Mouse (Mus musculus) telencephalon, adult 2 months (tissue): ENCODE results near the gene Arhgef28.
A peak's percentile ranks its signal among the peaks of the same experiment; 100 is the strongest.

Source experiments
- DNase-seq: peaks from one replicate; pipeline ENCODE4 v3.0.0-alpha.2; 2011; ENCODE audit warnings: low read depth, low spot score

Arhgef28 gene

DNA sequence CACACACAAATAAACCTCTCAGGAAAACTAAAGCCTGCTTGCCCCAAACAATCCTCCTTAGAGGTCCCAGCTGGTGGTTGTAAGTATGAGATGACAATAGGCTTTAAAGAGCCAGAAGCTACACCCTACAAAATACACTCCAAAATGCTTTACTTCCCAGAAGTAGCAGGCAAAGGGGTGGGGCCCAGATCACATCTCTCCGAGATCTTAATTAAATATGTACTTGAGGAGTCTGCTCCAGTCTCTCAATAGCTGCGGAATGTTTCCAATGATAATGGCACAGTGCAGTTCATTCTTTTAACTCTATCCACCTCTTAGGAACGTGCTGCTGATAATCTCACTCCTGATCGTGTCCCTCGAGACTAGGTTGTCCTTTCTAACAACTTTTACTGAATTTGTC, 240.2 kb downstream of the Arhgef28 start:
- no peak for DNase-seq

DNA sequence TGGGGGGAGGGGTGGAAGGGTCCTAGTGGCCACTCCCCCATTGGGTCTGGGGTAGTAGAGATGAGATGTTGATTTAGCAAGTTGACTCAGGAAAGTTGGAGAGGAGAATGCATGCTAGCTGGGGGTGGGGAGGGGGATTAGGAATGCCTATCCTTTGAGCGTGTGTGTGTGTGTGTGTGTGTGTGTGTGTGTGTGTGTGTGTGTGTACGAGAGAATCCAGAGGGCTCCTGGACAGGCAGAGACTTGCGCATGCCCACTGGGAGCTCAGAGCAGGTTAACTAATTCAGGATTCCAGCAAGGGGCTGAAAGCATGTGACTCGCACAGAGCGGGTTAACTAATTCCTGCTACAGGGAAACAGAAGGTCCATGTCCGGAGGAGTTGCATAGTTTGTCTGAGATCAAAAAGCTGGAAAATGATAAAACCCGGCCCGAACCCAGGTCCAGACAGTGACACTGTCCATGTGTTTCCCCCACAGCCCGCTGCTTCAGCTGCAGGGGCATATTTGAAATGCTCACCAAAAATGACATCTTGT, 241.3 kb downstream of the Arhgef28 start:
- no peak for DNase-seq

DNA sequence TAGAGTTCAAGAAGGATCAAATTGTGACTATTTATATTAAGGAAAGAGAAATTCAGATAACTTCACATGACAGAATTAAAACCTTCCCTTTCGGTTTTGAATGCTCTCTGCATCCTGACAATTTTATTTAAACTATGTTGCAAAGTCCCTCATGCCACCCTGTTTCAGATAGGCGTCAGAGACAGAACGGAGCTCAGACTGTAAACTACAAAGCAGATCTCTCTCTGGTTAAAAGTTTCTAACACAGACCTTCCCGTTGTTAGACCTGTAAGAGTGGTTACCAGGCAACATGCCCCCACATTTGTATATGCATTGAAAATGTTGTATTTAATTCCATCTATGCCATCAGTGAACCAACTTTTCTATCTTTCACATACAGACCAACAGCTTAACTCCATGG, 246.1 kb downstream of the Arhgef28 start:
- DNase-seq, result no peak

DNA sequence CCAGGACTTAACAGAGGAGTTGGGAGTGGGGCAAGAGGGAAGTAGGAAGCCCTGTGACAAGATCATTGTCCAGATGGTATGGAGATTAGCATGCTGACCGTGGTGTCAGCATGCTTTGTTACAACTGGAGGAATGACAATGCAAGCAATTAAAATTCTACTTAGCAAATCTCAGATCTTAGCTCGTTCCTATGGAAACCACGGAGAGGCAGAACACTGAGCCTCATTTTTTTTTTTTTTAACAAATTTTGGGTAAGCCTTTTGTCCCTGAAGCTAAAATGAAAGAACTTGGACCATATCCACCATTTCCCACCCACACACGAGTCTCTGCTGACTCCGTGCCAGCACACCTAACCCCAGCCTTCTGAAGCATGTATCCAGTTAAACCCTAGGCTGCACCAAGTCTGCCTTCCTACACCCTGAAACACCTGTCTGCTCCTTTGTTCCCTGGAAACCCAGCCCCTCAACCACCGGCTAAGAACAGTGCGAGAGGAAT, 246.8 kb downstream of the Arhgef28 start:
- DNase-seq, result peak; percentile 72

DNA sequence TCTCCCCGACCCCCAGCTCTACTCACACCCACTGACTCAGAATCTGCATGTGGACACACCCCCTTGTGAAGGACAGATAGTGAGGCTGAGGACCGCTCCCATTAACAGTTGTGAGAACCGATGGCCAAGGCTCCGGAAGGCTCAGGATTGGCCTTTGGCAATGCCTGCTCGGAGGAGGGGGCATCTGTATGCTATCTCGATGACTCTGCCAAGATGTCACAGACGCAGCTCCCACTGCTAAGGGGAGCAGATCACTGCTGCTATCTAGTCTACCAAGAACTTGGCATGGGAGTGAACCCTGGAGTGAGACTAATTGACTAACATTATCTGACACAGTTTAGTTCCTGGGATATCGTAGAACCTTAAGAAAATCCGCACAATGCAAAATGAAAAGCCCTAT, 250.5 kb downstream of the Arhgef28 start:
- DNase-seq, result no peak

DNA sequence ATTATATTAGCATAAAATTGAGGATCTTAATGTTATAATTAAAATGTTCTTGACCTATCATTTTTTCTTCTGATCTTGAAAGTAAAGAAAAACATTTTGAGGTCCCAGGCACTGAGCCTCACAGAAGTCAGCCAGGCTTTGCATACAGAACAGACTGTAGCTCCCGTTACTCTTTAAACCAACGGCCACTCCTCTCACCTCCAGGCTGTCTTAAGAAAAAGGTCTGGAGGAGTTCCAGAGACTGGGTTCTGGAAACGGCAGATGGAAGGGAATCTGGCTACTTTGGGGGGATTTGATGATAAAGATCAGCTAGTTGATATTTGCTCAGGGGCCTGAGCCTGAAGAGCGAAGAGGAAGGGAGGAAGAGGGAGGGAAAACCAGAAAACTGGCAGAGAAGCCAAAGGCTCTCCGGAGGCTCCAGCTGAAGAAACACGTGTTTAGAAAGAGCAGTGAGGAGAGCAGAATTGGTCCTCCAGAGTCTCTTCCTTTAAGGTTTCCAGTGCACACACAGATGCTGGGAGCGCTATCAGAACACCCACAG, 251.2 kb downstream of the Arhgef28 start:
- no peak for DNase-seq

DNA sequence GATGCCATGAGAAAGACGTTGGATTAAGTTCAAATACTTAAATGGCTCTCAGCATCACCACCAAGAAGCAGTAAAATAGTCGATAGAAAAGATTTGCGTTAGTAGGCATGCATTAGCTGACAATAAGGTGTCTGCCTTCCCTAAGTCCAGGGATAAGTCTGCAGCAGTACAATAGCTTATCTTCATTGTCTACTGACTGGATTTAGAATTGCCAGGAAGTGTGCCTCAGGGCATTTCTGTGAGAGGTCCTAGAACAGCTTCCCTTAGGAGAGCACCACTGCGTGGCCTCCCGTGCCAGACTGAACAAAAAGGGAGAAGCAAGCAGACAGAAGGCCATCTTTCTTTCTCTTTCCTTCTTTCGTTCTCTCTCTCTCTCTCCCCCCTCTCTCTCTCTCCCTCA, 252.2 kb downstream of the Arhgef28 start:
- no peak for DNase-seq

DNA sequence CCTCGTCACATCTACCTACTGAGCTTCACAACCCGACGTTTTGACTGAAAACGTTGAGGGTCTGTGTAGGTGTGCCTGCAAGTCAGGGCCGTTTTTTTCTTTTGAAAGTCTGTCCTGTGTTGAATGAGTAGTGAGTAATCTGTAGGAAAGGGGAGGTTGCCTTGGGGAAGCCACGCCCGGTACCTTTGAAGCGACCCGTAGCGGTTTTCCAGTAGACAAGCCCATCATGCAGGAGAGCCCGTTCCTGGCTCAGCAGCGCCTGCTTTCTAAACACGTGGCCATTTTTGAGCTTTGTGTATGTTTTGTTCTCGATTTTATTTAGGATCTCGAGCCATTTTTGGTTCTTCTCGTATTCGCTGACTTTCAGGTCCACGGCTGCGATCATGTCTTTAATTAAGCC, 252.7 kb downstream of the Arhgef28 start:
- DNase-seq, result no peak

DNA sequence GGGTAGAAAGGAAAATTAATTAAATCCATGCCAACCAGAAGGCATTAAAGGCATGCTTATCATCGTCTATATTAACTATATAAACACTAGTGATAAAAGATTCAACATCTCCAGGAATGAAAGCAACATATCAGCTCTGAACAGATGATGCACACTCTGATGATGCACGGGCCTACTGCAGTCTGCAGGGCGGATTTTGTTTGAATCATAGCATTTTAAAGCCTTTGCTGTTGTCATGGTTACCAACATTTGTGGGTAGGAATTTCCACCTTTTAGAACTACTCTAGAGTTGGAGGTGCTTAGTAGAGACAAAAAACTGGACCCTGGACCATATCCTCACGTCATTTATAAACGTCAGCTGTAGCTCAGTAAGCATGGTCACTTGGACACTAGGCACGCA, 257.4 kb downstream of the Arhgef28 start:
- peak; percentile 50 for DNase-seq

DNA sequence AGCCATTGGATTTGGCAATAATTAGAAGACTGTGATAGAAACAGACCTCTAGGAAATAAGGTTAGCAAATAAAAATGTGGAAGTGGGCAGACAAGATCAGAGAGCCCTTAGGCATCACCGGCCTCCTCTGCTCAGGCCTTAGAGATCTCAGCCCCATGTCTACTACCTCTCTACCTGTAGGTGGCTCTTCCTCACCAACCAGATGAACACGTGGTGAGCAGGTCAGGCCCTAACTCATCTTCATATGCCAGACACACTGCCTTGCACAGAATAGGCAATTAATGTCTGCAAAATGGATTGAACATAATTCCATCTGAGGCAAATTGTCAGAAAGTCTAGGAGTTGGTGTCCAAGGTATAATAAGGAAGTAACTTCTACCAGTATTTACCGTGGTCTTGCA, 258.6 kb downstream of the Arhgef28 start:
- DNase-seq, result no peak

DNA sequence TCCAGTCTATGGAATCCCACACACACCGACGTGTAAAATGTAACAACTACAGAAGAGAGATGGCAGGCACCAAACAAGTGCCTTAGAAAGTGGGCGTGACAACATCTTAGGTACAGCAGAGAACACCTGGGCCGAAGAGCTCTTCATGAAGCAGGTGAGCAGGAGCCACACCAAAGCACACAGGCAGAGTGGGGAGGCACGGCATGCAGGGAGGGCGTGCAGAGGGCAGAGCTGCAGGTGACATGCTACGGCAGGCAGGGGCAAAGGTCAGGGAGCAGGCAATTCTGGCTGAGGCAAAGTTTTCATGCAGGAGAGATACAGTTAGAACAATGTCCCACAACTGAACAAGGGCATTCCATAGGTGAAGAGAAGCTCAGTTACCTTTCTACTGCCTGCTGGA, 259.8 kb downstream of the Arhgef28 start:
- DNase-seq, result no peak

DNA sequence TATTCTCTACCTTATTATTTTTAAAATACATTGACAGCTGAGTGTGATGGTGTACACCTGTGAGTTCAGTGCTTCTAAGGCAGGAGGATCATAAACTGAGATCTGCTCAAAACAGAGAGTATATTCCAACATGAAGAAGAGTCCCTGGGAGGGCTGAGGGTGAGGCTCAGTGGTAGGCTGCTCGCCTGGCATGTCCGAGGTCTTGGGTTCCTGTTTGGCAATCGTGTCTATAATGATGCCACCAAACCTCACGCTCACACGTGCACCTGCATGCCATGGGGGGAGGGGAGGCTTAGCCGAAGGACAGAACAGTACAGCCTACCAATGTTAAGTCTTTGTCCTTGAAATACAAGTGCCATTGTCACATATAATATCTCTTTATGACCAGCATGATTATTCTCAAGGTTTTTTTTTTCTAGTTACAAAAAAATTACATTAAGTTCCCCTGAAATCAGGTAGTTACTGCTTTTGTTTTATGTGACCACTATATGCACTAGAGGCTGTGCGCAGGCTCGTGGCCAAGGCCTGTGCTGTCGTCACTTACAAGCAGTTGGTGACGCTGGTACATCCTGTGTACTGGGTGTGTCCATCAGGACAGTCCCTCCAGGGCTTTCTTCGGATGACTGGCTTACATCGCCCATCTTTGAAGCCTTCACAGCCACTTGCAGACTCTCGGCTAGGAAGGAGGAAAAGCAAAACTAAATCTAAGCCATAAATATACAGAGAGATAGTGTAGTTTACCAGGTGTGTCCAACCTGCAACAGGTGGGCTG, 264.1 kb downstream of the Arhgef28 start:
- DNase-seq, result no peak

DNA sequence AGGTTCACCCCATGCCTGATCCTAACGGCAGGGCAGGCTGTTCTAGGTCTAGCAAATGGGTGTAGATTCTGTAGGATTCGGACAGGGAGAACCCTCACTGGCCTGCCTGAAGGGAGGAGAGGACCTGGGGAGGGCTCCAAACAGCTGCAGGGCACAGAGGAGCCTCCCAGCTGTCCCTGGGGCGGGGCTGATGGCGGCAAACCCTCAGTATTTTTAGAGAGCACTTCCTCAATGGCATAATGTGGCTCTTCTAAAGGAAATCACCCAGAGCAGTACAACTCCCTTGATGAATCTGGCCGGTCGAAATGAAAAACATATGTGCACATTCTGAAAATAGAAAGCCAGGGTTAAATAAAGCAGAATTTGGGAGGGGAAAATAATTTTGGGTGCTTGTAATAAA, 265.1 kb downstream of the Arhgef28 start:
- DNase-seq, result no peak

DNA sequence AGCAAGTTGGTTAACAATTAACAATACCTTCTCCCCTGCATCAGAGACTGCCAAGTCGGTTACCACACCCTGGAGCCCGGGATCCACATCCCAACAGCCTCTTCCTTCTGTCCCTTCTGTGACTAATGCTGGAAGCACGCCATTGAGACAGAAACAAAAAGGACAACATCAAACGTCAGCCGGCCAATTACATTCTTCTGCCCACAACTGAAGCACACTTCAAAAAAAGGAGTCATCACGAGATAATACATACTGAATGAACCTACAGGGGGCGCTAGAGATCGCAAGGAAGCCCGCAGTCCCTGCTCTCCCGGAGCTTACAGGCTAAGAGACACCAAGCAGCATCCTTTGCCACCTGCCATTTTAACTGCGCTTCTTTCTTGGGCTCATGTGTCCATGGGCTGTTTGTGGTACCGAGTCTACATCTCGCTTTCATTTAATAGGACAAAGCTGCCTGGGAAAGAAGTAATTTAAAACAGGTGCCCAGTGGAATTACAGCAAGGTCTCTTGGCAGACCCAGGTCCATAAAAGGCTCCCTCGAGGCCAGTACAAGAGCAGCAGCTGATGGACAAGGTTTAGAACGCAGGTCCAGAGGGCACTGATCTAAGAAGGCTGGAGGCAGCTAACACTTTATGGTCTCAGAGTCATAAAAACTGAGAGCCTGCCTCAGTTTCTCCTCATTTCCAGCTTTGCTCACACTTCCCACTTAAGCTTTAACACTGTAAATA, 266.6 kb downstream of the Arhgef28 start:
- DNase-seq, result no peak

DNA sequence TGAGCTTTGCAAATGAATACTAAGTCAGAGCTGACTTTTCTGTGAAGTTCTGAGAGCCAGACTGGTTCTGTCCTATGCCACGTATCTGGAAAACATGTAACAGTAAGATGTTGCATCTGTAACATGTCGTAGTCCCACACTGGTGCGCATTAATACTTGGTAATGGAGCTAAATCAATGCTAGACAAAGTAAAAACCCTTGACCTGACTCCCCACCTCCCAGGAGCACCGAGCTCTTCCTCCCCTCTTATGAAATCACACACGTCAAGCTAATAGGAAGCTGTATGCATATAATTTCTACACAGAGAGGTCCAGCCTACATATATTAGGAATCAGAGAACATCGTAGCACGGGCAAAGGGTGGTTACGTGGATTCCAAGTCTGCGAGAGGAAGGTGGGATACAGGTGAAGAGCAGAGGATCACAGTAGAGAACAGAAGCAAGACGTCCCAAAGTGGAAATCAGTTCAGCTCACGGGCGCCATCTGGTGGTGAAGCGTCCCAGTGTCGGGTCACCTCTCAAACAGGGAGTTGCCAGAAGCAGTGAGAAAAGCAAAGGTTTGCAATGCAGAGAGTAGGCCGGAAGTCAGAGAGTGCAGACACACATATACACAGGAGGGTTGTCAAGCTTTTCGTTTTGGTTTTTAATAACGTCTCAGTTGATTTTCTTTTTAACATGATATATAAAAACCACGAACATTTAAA, 267.5 kb downstream of the Arhgef28 start:
- DNase-seq, result no peak

DNA sequence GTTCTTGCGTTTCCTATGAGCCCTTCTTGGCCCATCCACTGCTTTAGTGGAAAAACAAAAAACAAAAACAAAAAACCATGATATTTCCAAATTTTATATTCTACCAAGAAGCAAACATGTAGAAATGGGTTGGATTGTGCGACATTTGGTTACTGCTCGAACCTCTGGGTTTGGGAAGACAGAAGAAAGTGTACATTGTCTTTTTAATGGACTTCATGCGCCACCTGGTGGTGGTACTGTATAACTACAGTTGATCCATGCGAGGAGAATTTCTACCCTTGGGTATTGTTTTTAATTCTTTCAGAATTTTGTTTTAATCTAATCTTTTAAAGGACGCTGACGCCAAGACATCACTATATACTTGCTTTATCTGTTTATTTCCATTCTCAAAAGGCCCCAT, 268.3 kb downstream of the Arhgef28 start:
- no peak for DNase-seq

DNA sequence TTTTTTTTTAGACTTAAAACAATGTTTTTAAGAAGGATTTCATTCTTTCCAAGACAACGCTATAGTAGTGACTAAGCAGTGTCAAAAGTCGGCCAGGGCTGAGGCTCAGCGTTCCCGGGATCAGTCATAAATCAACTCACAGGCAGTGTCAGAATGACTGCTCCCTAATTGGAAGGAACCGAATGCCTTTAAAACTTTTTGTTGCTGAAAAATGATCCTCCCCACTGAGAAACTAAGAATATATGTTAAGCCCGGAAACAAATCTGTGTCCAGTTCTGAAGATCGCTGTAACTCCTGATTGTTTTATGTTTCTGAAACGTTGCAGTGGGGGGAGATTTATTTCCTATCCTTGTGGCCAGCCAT, 278.1 kb downstream of the Arhgef28 start:
- no peak for DNase-seq

DNA sequence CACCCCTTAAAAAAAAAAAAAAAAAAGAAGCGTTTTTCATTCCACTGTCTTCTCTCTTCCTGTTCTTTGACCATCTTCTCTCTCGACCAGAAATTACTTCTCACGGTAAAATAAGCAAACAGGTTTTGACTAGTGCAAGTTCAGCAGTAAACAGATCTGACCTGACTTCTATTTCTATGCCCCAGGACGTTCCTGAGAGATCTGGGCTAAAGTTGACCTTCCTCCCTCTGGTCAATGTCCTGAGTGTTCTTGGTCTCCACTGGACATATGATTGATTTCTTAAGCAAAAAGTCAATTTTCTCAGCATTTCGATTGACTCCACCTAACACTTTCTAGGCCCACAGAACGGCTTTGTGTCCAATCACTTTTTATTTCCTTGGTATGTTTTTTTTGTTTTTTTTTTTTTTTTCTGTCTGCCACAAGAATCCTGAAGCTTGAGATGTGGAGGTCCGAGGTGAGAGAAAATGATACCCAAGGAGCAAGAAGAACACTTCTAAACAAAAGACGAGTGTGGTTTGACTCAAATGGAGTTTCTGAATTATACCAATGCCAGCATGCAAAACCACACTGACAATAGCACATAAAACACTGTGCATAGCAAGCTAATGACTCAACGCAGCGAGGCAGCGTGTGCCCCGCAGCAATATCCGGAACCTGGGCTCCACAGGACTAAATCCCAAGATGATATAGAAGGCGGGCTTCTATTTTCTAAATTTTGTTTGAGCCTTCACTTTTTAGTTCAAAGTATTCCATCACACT, 278.7 kb downstream of the Arhgef28 start:
- DNase-seq, result no peak

DNA sequence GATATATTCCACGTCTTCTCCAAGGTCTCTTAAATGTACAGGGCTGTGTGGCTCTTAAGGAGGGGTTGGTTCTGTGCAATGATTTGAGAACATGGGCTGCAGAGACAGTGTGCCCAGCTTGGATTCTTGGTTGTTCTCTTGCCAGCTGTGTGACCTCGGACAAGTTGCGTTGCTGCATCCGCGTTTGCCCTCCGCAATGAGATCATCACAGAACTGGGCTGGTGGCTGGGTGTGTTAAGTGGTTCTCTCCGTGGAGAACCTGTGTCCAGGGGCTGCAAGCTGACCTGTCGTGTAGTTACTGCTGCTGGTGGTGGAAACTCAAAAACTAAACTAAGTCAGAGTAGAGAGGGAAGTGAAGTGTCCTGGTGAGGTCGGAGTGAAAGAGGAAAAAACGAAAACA, 279.9 kb downstream of the Arhgef28 start:
- no peak for DNase-seq

DNA sequence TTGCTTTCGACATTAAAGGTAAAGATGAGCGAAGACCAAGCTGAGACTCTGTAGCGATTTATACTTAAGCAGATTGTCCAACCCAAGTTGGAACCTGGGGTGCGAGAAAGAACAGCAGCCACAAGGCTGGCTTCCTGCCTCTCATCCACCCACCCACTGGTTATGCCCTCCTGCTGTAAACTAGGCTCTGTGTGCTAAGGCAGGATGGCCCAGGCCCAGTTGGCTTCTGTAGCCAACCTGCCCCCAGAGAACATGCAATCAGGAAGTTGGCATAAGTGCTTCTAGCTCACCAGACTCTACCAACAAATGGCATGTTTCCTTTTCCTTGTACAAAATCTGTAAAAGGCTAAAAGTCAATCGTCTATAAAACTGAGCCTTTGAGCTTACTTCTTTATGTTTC, 283.2 kb downstream of the Arhgef28 start:
- peak; percentile 65 for DNase-seq

DNA sequence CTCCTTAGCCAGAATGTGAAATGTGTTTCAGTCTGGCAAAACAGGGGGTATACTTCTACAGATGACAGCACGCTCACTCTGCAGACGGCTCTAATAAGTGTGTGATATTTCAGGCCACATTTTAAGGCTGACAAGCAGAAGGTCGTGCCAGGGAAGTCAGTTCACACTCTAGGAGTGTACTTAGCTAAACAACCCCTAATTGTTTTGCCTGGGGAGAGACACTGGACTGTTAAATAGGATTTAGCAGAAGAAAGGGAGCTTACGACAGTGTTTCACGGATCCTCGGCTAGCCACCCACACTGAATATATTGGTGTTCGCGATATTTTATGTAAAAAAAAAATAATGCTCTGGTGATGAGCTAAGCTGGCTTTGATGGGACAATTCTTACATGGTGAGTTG, 286.6 kb downstream of the Arhgef28 start:
- DNase-seq, result no peak
